ENCODE assay signal across 8 mouse cellular contexts in the genomic region with DNA sequence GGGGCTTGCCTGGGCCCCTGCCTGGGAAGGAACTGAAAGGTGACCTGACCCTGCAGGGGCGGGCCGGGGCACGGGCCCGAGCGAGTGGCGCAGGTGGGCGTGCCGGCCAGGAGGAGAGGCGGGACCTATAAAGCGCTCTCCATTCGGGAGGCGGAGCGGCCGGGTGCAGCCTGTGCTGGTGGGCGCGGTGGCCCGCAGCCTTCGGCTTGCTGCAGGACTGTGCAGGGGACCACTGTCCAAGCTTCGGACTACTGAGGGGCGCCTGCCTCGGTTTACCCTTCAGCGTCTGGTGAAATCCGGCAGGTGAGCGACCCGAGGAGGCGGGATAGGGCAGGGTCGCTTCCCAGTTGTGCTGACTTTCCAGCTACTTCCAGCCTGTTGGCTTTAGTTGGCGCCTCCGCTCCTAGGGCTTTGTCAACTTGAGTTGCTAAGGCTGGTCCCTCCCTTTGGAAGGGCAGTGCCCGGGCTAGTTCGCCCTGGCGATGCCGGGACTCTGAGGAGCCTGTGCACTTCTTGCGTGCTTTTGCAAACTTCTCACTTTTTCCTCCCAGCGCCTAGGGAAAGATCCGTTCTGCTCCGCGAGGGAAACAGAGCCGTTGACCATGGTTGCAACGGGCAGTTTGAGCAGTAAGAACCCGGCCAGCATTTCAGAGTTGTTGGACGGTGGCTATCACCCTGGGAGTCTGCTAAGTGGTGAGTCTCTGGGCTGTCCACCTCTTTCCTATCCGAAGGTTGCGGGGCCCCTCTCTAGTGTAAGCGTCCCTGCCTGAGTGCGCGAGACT. TPM values are rescaled to one million over a fixed set of nuclear protein-coding genes. Genes with fewer than 3 reads are reported as not detected.
A peak's percentile ranks its signal among the peaks of the same experiment; 100 is the strongest.
DNase-seq lines count a peak whose midpoint lies in the region; ATAC-seq and TF ChIP-seq lines count a peak whose summit lies in the region.

No protein-coding gene starts in this region.

- DNase-seq in urinary bladder, adult 18-20 months (ENCODE audit: low spot score in 2 of 2): peak; percentile 20 to 48
- DNase-seq in urinary bladder, postnatal 10 days (ENCODE audit: low spot score): no peak
- DNase-seq in embryo, embryonic 9.5 days (ENCODE audit: extremely low spot score): peak; percentile 83
- peak; percentile 53 for DNase-seq in heart, adult 8-10 months (ENCODE audit: low spot score)
- DNase-seq in kidney, adult 2 months: peak; percentile 85
- peak; percentile 59 for DNase-seq in lung, adult 2 months
- peak; percentile 30 for DNase-seq in urinary bladder, postnatal 25 days (ENCODE audit: low spot score)

- peak overlapping the region; percentile 50 for H3K9ac ChIP-seq in neural tube, embryonic 15.5 days (replicated peaks)

- ATAC-seq in neural tube, embryonic 15.5 days (ENCODE audit: low FRiP score): peak; percentile 88

- no peaks in the 10 kb centered on the region; the same call in 1 of the 2 replicates for H3K36me3 ChIP-seq in kidney, adult 2 months (ENCODE audit: control insufficient read depth, insufficient read depth, low read length)
- H3K36me3 ChIP-seq in neural tube, embryonic 15.5 days: no peaks in the 10 kb centered on the region

- H3K27me3 ChIP-seq in kidney, adult 2 months (replicated peaks; ENCODE audit: control insufficient read depth, insufficient read depth, low read length): no peaks in the 10 kb centered on the region
- peaks cover 22% of the 10 kb centered on the region for H3K27me3 ChIP-seq in neural tube, embryonic 15.5 days (replicated peaks)

- peak overlapping the region; percentile 52 for H3K27ac ChIP-seq in kidney, adult 2 months (ENCODE audit: insufficient read depth, low read depth, low read length)
- peak overlapping the region; percentile 58; the same call in 1 of the 2 replicates for H3K27ac ChIP-seq in neural tube, embryonic 15.5 days (replicated peaks)

- no peaks in the 10 kb centered on the region for H3K9me3 ChIP-seq in neural tube, embryonic 15.5 days (replicated peaks)

- H3K4me3 ChIP-seq in kidney, adult 2 months (ENCODE audit: insufficient read depth, low read depth, low read length): peak overlapping the region; percentile 63
- peak overlapping the region; percentile 55 for H3K4me3 ChIP-seq in lung, adult 2 months (replicated peaks; ENCODE audit: extremely low read depth, low read depth, low read length)
- peak overlapping the region; percentile 52 for H3K4me3 ChIP-seq in neural tube, embryonic 15.5 days (replicated peaks)

- TF ChIP-seq CTCF in kidney, adult 2 months (conservative IDR thresholded peaks at IDR 0.05; ENCODE audit: insufficient read depth, insufficient read length, low read depth, low read length): no peak
- no peak for TF ChIP-seq CTCF in lung, adult 2 months (IDR thresholded peaks at IDR 0.05; ENCODE audit: insufficient read depth, low read length)

- H3K4me1 ChIP-seq in kidney, adult 2 months (ENCODE audit: control insufficient read depth, insufficient read depth, low read length): 0 out of 2 replicates have a peak, but pooled peaks cover 2% of the 10 kb centered on the region
- H3K4me1 ChIP-seq in lung, adult 2 months (ENCODE audit: control insufficient read depth, insufficient read depth, low read length): 0 out of 2 replicates have a peak, but pooled peaks cover 3% of the 10 kb centered on the region
- peaks cover 17% of the 10 kb centered on the region for H3K4me1 ChIP-seq in neural tube, embryonic 15.5 days

- whole genome bisulfite sequencing in kidney, adult 2 months: under 1% methylated on average over 47 of the region's 47 CpGs
- 1% methylated on average over 47 of the region's 47 CpGs for WGBS in lung, adult 2 months
- WGBS in neural tube, embryonic 15.5 days: under 1% methylated on average over 46 of the region's 47 CpGs

- H3K4me2 ChIP-seq in neural tube, embryonic 15.5 days: peak overlapping the region; percentile 96

- peak; percentile 41 for TF ChIP-seq POLR2A in kidney, adult 2 months (IDR thresholded peaks at IDR 0.05; ENCODE audit: low read depth, low read length)
- TF ChIP-seq POLR2A in lung, adult 2 months (IDR thresholded peaks at IDR 0.05; ENCODE audit: borderline replicate concordance, extremely low read depth, low read depth, low read length): no peak

RNA-seq across cellular contexts. Expression of a gene that starts 2.4 kb away (rescaled TPM):
- 1 to 10 TPM; 2.5 to 3.1 (median 2.8) TPM for total RNA-seq in heart, adult 8-10 months (2022)
- polyA plus RNA-seq in kidney, adult 2 months (2012; rRNA removed): 7.0 and 12.0 TPM in 2 replicates
- 1.7 and 5.1 TPM in 2 replicates for polyA plus RNA-seq in lung, adult 2 months (2012; rRNA removed)
- 15.4 and 20.6 TPM in 2 replicates for polyA plus RNA-seq in neural tube, embryonic 15.5 days (2015; fragmentation: Nextera tagmentation; extraction: Ambion mirVana)

RNA-seq across cellular contexts. Expression of a gene that starts 47.6 kb away (rescaled TPM):
- total RNA-seq in heart, adult 8-10 months (2022): not detected
- polyA plus RNA-seq in kidney, adult 2 months (2012; rRNA removed): not detected in 2 replicates
- polyA plus RNA-seq in lung, adult 2 months (2012; rRNA removed): not detected in 2 replicates
- not detected in 2 replicates for polyA plus RNA-seq in neural tube, embryonic 15.5 days (2015; fragmentation: Nextera tagmentation; extraction: Ambion mirVana)
